Comparison of ENCODE assay signal across 10 mouse cellular contexts in the genomic region with DNA sequence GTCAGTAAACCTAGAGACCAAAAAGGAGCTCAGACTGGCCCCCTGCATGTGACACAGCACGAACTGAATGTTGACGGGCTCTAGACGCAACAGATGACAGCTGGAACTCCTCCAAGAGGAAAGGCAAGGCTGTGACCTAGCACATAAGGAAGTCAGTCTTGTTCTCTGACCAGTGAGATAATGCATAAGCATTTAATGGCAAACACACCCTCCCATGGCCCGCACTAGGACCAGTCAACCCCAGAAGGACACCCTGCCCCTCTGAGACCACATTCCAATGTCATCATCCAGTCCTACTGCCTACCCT. TPM values are rescaled to one million over a fixed set of nuclear protein-coding genes. Genes with fewer than 3 reads are reported as not detected.
DNase-seq lines count a peak whose midpoint lies in the region; ATAC-seq and TF ChIP-seq lines count a peak whose summit lies in the region.
"Had no signal": no experiment of that assay in that cellular context is flagged by ENCODE, and none has a peak within 500 bp of the region (broad histone marks: within the 10 kb centered on the region; RNA-seq: fewer than 3 reads in every experiment).

No protein-coding gene starts in this region.

- H3K4me1 ChIP-seq in MEL (ENCODE audit: control insufficient read depth in 1 of 2, insufficient read depth in 2 of 2, low read length in 2 of 2) = peaks cover 7 to 19% of the 10 kb centered on the region in 2 experiments
- peaks cover 36% of the 10 kb centered on the region for H3K4me1 ChIP-seq in heart, embryonic 12.5 days (replicated peaks)
- H3K4me1 ChIP-seq in kidney, embryonic 14.5 days (ENCODE audit: control insufficient read depth, insufficient read depth, low read length) = peaks cover 8% of the 10 kb centered on the region

- peaks cover 0 to 15% of the 10 kb centered on the region in 2 experiments; a peak in 2 of 4 replicates for H3K36me3 ChIP-seq in MEL (ENCODE audit: control insufficient read depth in 1 of 2, insufficient read depth in 2 of 2, low read length in 2 of 2)
- no peaks in the 10 kb centered on the region for H3K36me3 ChIP-seq in heart, embryonic 12.5 days
- no peaks in the 10 kb centered on the region for H3K36me3 ChIP-seq in kidney, embryonic 14.5 days (ENCODE audit: control insufficient read depth, insufficient read depth, low read length)

- intact Hi-C loops in heart, postnatal 25 days (cut with DNase I) = loop anchor here (5.0 to 10.0 kb wide), 3 partner anchors 112 to 339 kb away; a partner anchor contains a TSS
- intact Hi-C loops in gastrocnemius, postnatal 36 days (cut with DNase I) = no loop called here

- peak overlapping the region; percentile 85 for H3K27ac ChIP-seq in MEL (ENCODE audit: control insufficient read depth, low read depth, low read length)
- peak overlapping the region; percentile 30 for H3K27ac ChIP-seq in heart, embryonic 12.5 days (ENCODE audit: poor library complexity, severe bottlenecking)
- H3K27ac ChIP-seq in kidney, embryonic 14.5 days (ENCODE audit: low read depth, low read length) = no peak overlapping the region
- H3K27ac ChIP-seq: hindbrain, embryonic 14.5 days had no signal

- ATAC-seq in heart, embryonic 12.5 days (ENCODE audit: insufficient number of reproducible peaks, low FRiP score) = no peak
- ATAC-seq in kidney, embryonic 14.5 days (ENCODE audit: low FRiP score, low TSS enrichment) = no peak

- TF ChIP-seq POLR2A in MEL (IDR thresholded peaks at IDR 0.05; ENCODE audit: control insufficient read depth in 1 of 2, insufficient read depth in 1 of 2, low read depth in 1 of 2, low read length in 2 of 2, poor library complexity in 1 of 2) = no peak

- no peak for TF ChIP-seq CTCF in MEL (IDR thresholded peaks at IDR 0.05 in 2 of 3, conservative IDR thresholded peaks at IDR 0.05 in 1 of 3; ENCODE audit: control insufficient read depth in 1 of 3, insufficient read depth in 1 of 3, low read depth in 2 of 3, low read length in 3 of 3, poor library complexity in 1 of 3, severe bottlenecking in 1 of 3)

- peak; percentile 34 to 36; a peak in 2 of 4 replicates for TF ChIP-seq EP300 in MEL (IDR thresholded peaks at IDR 0.05; ENCODE audit: low read depth in 1 of 2, low read length in 2 of 2)

- H3K4me2 ChIP-seq in heart, embryonic 12.5 days = no peak overlapping the region
- no peak overlapping the region for H3K4me2 ChIP-seq in kidney, embryonic 14.5 days (replicated peaks; ENCODE audit: low read depth, low read length)

- H3K27me3 ChIP-seq in MEL (ENCODE audit: control insufficient read depth in 1 of 2, insufficient read depth in 2 of 2, low read length in 2 of 2) = no peaks in the 10 kb centered on the region
- no peaks in the 10 kb centered on the region for H3K27me3 ChIP-seq in heart, embryonic 12.5 days (replicated peaks)
- no peaks in the 10 kb centered on the region for H3K27me3 ChIP-seq in kidney, embryonic 14.5 days (ENCODE audit: control insufficient read depth, insufficient read depth, low read length)

- no peaks in the 10 kb centered on the region for H3K9me3 ChIP-seq in MEL (replicated peaks; ENCODE audit: insufficient read depth, low read length)
- H3K9me3 ChIP-seq in heart, embryonic 12.5 days (replicated peaks) = no peaks in the 10 kb centered on the region
- H3K9me3 ChIP-seq in kidney, embryonic 14.5 days (ENCODE audit: control insufficient read depth, low read length) = no peaks in the 10 kb centered on the region

- 25% methylated on average over 4 of the region's 4 CpGs for WGBS in heart, embryonic 12.5 days
- 45% methylated on average over 4 of the region's 4 CpGs for WGBS in kidney, embryonic 14.5 days

- DNase-seq in heart, adult 18-20 months = peak; percentile 55 to 69
- no peak for DNase-seq in heart, postnatal 25 days (ENCODE audit: low spot score)
- peak; percentile 88 for DNase-seq in MEL (ENCODE audit: low read depth, low spot score)
- DNase-seq in lung, postnatal 25 days (ENCODE audit: low spot score) = peak; percentile 45
- no peak for DNase-seq in gastrocnemius, postnatal 36 days
- DNase-seq in thymus, postnatal 0 days (ENCODE audit: low spot score) = no peak
- DNase-seq: layer of hippocampus, postnatal 36 days had no signal

- H3K9ac ChIP-seq in MEL (ENCODE audit: control insufficient read depth, low read depth, low read length, poor library complexity, severe bottlenecking) = peak overlapping the region; percentile 68
- no peak overlapping the region for H3K9ac ChIP-seq in heart, embryonic 12.5 days
- no peak overlapping the region for H3K9ac ChIP-seq in kidney, embryonic 14.5 days (ENCODE audit: low read depth, low read length)

- H3K4me3 ChIP-seq in MEL (ENCODE audit: control insufficient read depth in 1 of 2, insufficient read depth in 1 of 2, low read depth in 2 of 2, low read length in 2 of 2) = peak overlapping the region; percentile 55 to 64
- no peak overlapping the region for H3K4me3 ChIP-seq in heart, embryonic 12.5 days
- H3K4me3 ChIP-seq in kidney, embryonic 14.5 days (ENCODE audit: low read length) = no peak overlapping the region

- no peak for TF ChIP-seq RAD21 in MEL (IDR thresholded peaks at IDR 0.05; ENCODE audit: low read depth, low read length)

- H3K79me2 ChIP-seq in MEL (ENCODE audit: control insufficient read depth, insufficient read depth, low read length, poor library complexity) = peaks cover 27% of the 10 kb centered on the region

TF ChIP-seq in MEL, 35 proteins besides CTCF, POLR2A, EP300 and RAD21:
- TF ChIP-seq ETS1 (IDR thresholded peaks at IDR 0.05; ENCODE audit: low read depth, low read length) (peak; percentile 92), NRF1 (IDR thresholded peaks at IDR 0.05; ENCODE audit: insufficient read depth, low read depth, low read length, poor library complexity, severe bottlenecking) (no peak), ELF1 (IDR thresholded peaks at IDR 0.05; ENCODE audit: low read depth, low read length) (peak; percentile 67; the same call in 1 of the 2 replicates), E2F4 (IDR thresholded peaks at IDR 0.05; ENCODE audit: borderline replicate concordance, low read depth, low read length) (no peak), TAL1 (IDR thresholded peaks at IDR 0.05; ENCODE audit: low read length) (no peak), KAT2A (conservative IDR thresholded peaks at IDR 0.05; ENCODE audit: low read depth, low read length) (no peak), MAX (IDR thresholded peaks at IDR 0.05; ENCODE audit: low read length) (peak; percentile 71), BHLHE40 (IDR thresholded peaks at IDR 0.05; ENCODE audit: borderline replicate concordance, low read depth, low read length) (0 out of 2 replicates have a peak, but pooled peaks have one; percentile 10), POLR2AphosphoS2 (IDR thresholded peaks at IDR 0.05; ENCODE audit: low read length) (no peak), SIN3A (IDR thresholded peaks at IDR 0.05; ENCODE audit: low read length) (peak; percentile 94), TBP (IDR thresholded peaks at IDR 0.05; ENCODE audit: low read depth, low read length) (0 out of 2 replicates have a peak, but pooled peaks have one; percentile 7), ZNF384 (IDR thresholded peaks at IDR 0.05; ENCODE audit: low read depth, low read length) (no peak), USF1 (IDR thresholded peaks at IDR 0.05; ENCODE audit: low read depth, low read length) (peak; percentile 73), GATA1 (IDR thresholded peaks at IDR 0.05; ENCODE audit: low read depth, low read length) (0 out of 2 replicates have a peak, but pooled peaks have one; percentile 24), SMC3 (IDR thresholded peaks at IDR 0.05; ENCODE audit: low read depth, low read length) (no peak), MEF2A (IDR thresholded peaks at IDR 0.05; ENCODE audit: extremely low read depth, insufficient replicate concordance, low read depth, low read length, poor library complexity, severe bottlenecking) (no peak), HCFC1 (IDR thresholded peaks at IDR 0.05; ENCODE audit: low read depth, low read length) (no peak; the same call in 1 of the 2 replicates), MYC (IDR thresholded peaks at IDR 0.05; ENCODE audit: low read depth, low read length) (no peak), MYB (IDR thresholded peaks at IDR 0.05; ENCODE audit: low read depth, low read length) (no peak), MAFK (IDR thresholded peaks at IDR 0.05; ENCODE audit: borderline replicate concordance, low read depth, low read length) (no peak), UBTF (IDR thresholded peaks at IDR 0.05; ENCODE audit: borderline replicate concordance, insufficient read depth, low read depth, low read length) (no peak), MXI1 (IDR thresholded peaks at IDR 0.05; ENCODE audit: low read depth, low read length) (peak; percentile 89), ZKSCAN1 (IDR thresholded peaks at IDR 0.05; ENCODE audit: low read depth, low read length) (no peak), TCF12 (IDR thresholded peaks at IDR 0.05; ENCODE audit: low read depth, low read length) (peak; percentile 41; the same call in 1 of the 2 replicates), POLR2AphosphoS5 (IDR thresholded peaks at IDR 0.05; ENCODE audit: borderline replicate concordance, low read depth, low read length) (no peak), NELFE (IDR thresholded peaks at IDR 0.05; ENCODE audit: low read depth, low read length) (0 out of 2 replicates have a peak, but pooled peaks have one; percentile 34), ZMIZ1 (IDR thresholded peaks at IDR 0.05; ENCODE audit: low read depth, low read length) (0 out of 2 replicates have a peak, but pooled peaks have one; percentile 33)

RNA-seq across cellular contexts. Expression of a gene that starts 1.1 kb away (rescaled TPM):
- 10 to 100 TPM; 41.5 to 42.0 TPM for total RNA-seq in heart, adult 18-20 months (2021)
- 10 to 100 TPM; 45.5 to 46.7 TPM for total RNA-seq in heart, postnatal 25 days (2021)
- total RNA-seq in MEL (2012; rRNA removed) = 21.9 and 24.8 TPM in 2 replicates
- 10 to 100 TPM in 1 of 2 experiments, not detected in 1; 13.7 TPM for polyA plus RNA-seq in MEL (2012; ENCODE audit: insufficient read depth in 1 of 2, insufficient read length in 2 of 2, low read depth in 1 of 2, low replicate concordance in 2 of 2, missing spikeins in 1 of 2)
- polyA plus RNA-seq in heart, embryonic 12.5 days (2016; fragmentation: Nextera tagmentation; extraction: Ambion mirVana) = 19.8 and 20.2 TPM in 2 replicates
- total RNA-seq in gastrocnemius, postnatal 36 days (2021) = 10 to 100 TPM; 45.7 to 46.2 TPM
- 5.0 and 9.7 TPM in 2 replicates for polyA plus RNA-seq in kidney, embryonic 14.5 days (2014; fragmentation: Nextera tagmentation; extraction: Ambion mirVana)
- polyA plus RNA-seq in thymus, postnatal 0 days (2015; fragmentation: Nextera tagmentation; extraction: Ambion mirVana) = 7.0 and 7.2 TPM in 2 replicates

Comparison
In these comparisons a context has a peak if more than half of its experiments do, and no peak if none do; other contexts are left out.
1. DNase-seq: peak in heart, adult 18-20 months (2 of 2), MEL (single experiment) and lung, postnatal 25 days (single experiment); none in heart, postnatal 25 days (single experiment), gastrocnemius, postnatal 36 days (0 of 2) and thymus, postnatal 0 days (single experiment).
2. H3K4me3 ChIP-seq: peak in MEL (2 of 2); none in heart, embryonic 12.5 days (single experiment) and kidney, embryonic 14.5 days (single experiment).